Mouse (Mus musculus) midbrain, embryonic 15.5 days (tissue): ENCODE results near the gene Atp2b1. TPM values are rescaled to one million over a fixed set of nuclear protein-coding genes. Genes with fewer than 3 reads are reported as not detected.
A peak's percentile ranks its signal among the peaks of the same experiment; 100 is the strongest.

Experiments
- ATAC-seq: fragments of 200-750 bp; cut with Nextera tagmentation; replicated peaks from 2 replicates; pipeline ENCODE4 v1.8.0; 2017; ENCODE audit warnings: moderate TSS enrichment
- H3K27ac ChIP-seq: fragments of 300-500 bp; sonication (generic); 2 replicates; pipeline ENCODE4 v1.5.1; 2015; ENCODE audit warnings: mild to moderate bottlenecking, inconsistent platforms
- H3K27me3 ChIP-seq: fragments of 300-500 bp; sonication (generic); replicated peaks from 2 replicates; pipeline ENCODE4 v1.6.1; 2015; ENCODE audit warnings: inconsistent platforms
- H3K36me3 ChIP-seq: fragments of 300-500 bp; sonication (generic); replicated peaks from 2 replicates; pipeline ENCODE4 v1.6.1; 2015; ENCODE audit warnings: inconsistent platforms
- H3K4me1 ChIP-seq: fragments of 300-500 bp; sonication (generic); 2 replicates; pipeline ENCODE4 v1.6.1; 2015; ENCODE audit warnings: inconsistent platforms
- H3K4me2 ChIP-seq: fragments of 300-500 bp; sonication (generic); 2 replicates; pipeline ENCODE4 v1.6.1; 2015; ENCODE audit warnings: inconsistent platforms, mild to moderate bottlenecking, moderate library complexity
- H3K4me3 ChIP-seq: fragments of 300-500 bp; sonication (generic); 2 replicates; pipeline ENCODE4 v1.5.1; 2015; ENCODE audit warnings: mild to moderate bottlenecking, inconsistent platforms
- H3K9ac ChIP-seq: fragments of 300-500 bp; sonication (generic); 2 replicates; pipeline ENCODE4 v1.6.1; 2015; ENCODE audit warnings: mild to moderate bottlenecking, inconsistent platforms
- H3K9me3 ChIP-seq: fragments of 300-500 bp; sonication (generic); 2 replicates; pipeline ENCODE4 v1.6.1; 2016; ENCODE audit warnings: inconsistent platforms
- WGBS: fragments of 180-500 bp; shearing (Covaris S2); methylation state at CpG from one replicate; pipeline ENCODE4 v1.1.7; 2015; ENCODE audit warnings: mixed read lengths; 5-methylcytosine and 5-hydroxymethylcytosine counted together
- polyA plus RNA-seq: library from polyadenylated mRNA; unstranded; fragments of >200 nt; fragmentation: Nextera tagmentation; extraction: Ambion mirVana; gene quantifications from 2 replicates; pipeline ENCODE4 v1.2.1, GENCODE M21; 2015

Atp2b1 gene
- polyA plus RNA-seq: 216 and 232 TPM in 2 replicates

- Histone ChIP-seq H3K4me3 (peak within 1 kb of the TSS; percentile 84), H3K9ac (peak within 1 kb of the TSS; percentile 89)
- under 1% methylated on average over 82 of the region's 120 CpGs for WGBS
Observed at GRCm38 (mm10) chr10:98913961-98914809, at the start of gene Atp2b1. Gene Atp2b1, plus strand, starts transcription at chr10:98914406.

GRCm38 (mm10) chr10:98864851-98865250 lies 49.4 kb upstream of the Atp2b1 start:
- no peak overlapping the region for H3K9ac ChIP-seq
- H3K36me3 ChIP-seq: no peaks in the 10 kb centered on the region
- H3K4me3 ChIP-seq: no peak overlapping the region
- ATAC-seq: no peak
- H3K27ac ChIP-seq: no peak overlapping the region
- WGBS: 97% methylated on average over 3 of the region's 3 CpGs
- H3K4me1 ChIP-seq: no peaks in the 10 kb centered on the region
- H3K4me2 ChIP-seq: no peak overlapping the region
- H3K27me3 ChIP-seq: no peaks in the 10 kb centered on the region
- no peaks in the 10 kb centered on the region for H3K9me3 ChIP-seq

More at GRCm38 (mm10) chr10:98913961-98914809, at the start of gene Atp2b1:
- Histone ChIP-seq H3K9me3 (no peaks in the 10 kb centered on the region), H3K4me2 (peak within 1 kb of the TSS; percentile 73), H3K27ac (peak within 1 kb of the TSS; percentile 100), H3K27me3 (no peaks in the 10 kb centered on the region; the same call in 1 of the 2 replicates), H3K36me3 (no peaks in the 10 kb centered on the region), H3K4me1 (peaks cover 15% of the 10 kb centered on the region)
- peak; percentile 95 for ATAC-seq

DNA sequence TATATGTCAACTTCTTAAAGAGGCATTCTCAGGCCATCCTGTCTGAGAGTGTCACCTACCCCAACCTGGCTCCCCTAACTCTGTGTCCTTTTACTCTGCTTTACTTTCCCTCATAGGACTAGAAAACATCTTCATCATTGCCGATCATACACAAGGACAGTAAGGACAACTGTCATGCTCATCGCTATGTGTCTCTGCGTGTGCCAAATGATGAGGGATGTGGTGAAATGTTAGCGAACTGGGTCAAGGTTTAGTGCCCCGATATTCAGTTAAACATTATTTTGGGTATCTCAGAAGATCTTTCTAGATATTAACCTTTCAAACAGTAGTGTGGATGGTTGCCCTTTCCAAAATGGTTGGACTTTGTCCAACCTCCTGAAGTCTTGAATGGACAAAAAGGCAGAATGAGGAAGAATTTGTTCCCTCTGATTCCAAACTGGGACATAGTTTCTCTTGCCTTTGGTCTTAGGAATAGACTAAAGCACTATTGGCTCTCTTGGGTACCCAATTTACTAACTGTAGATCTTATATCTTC lies 47.3 kb upstream of the Atp2b1 start:
- H3K9me3 ChIP-seq: no peaks in the 10 kb centered on the region
- H3K4me1 ChIP-seq: no peaks in the 10 kb centered on the region
- H3K9ac ChIP-seq: no peak overlapping the region
- 98% methylated on average over 5 of the region's 5 CpGs for WGBS
- no peak overlapping the region for H3K4me3 ChIP-seq
- no peak overlapping the region for H3K27ac ChIP-seq
- H3K27me3 ChIP-seq: no peaks in the 10 kb centered on the region
- no peaks in the 10 kb centered on the region for H3K36me3 ChIP-seq
- no peak for ATAC-seq
- no peak overlapping the region for H3K4me2 ChIP-seq

GRCm38 (mm10) chr10:98868351-98868908 lies 45.8 kb upstream of the Atp2b1 start:
- 85% methylated on average over 4 of the region's 4 CpGs for WGBS
- H3K4me2 ChIP-seq: no peak overlapping the region
- ATAC-seq: no peak
- H3K27ac ChIP-seq: no peak overlapping the region
- H3K36me3 ChIP-seq: no peaks in the 10 kb centered on the region
- H3K4me3 ChIP-seq: no peak overlapping the region
- H3K4me1 ChIP-seq: no peaks in the 10 kb centered on the region
- H3K9me3 ChIP-seq: no peaks in the 10 kb centered on the region
- no peak overlapping the region for H3K9ac ChIP-seq
- no peaks in the 10 kb centered on the region for H3K27me3 ChIP-seq

GRCm38 (mm10) chr10:98877855-98878254 lies 36.4 kb upstream of the Atp2b1 start:
- Histone ChIP-seq H3K27me3 (no peaks in the 10 kb centered on the region), H3K27ac (no peak overlapping the region), H3K36me3 (no peaks in the 10 kb centered on the region), H3K4me1 (no peaks in the 10 kb centered on the region), H3K9me3 (no peaks in the 10 kb centered on the region), H3K4me2 (no peak overlapping the region), H3K9ac (no peak overlapping the region), H3K4me3 (no peak overlapping the region)
- ATAC-seq: no peak
- whole genome bisulfite sequencing: 55% methylated on average over 3 of the region's 3 CpGs

- H3K4me2 ChIP-seq: no peak overlapping the region
- H3K4me3 ChIP-seq: no peak overlapping the region
- no peaks in the 10 kb centered on the region for H3K36me3 ChIP-seq
- H3K9ac ChIP-seq: no peak overlapping the region
- no peak overlapping the region for H3K27ac ChIP-seq
- no peaks in the 10 kb centered on the region for H3K27me3 ChIP-seq
- WGBS: 56% methylated on average over 2 of the region's 2 CpGs
- no peaks in the 10 kb centered on the region for H3K9me3 ChIP-seq
- ATAC-seq: no peak
- H3K4me1 ChIP-seq: no peaks in the 10 kb centered on the region
Observed at GRCm38 (mm10) chr10:98878636-98879035, 35.6 kb upstream of the Atp2b1 start.

GRCm38 (mm10) chr10:98880057-98880456 lies 34.1 kb upstream of the Atp2b1 start:
- no peak overlapping the region for H3K4me2 ChIP-seq
- 96% methylated on average over 8 of the region's 8 CpGs for WGBS
- no peak overlapping the region for H3K4me3 ChIP-seq
- no peaks in the 10 kb centered on the region for H3K27me3 ChIP-seq
- ATAC-seq: no peak
- no peaks in the 10 kb centered on the region for H3K4me1 ChIP-seq
- no peak overlapping the region for H3K27ac ChIP-seq
- no peaks in the 10 kb centered on the region for H3K36me3 ChIP-seq
- H3K9ac ChIP-seq: no peak overlapping the region
- no peaks in the 10 kb centered on the region for H3K9me3 ChIP-seq

- WGBS: 84% methylated on average over 2 of the region's 2 CpGs
- Histone ChIP-seq H3K4me2 (no peak overlapping the region), H3K36me3 (no peaks in the 10 kb centered on the region), H3K27me3 (no peaks in the 10 kb centered on the region), H3K4me1 (no peaks in the 10 kb centered on the region), H3K27ac (no peak overlapping the region), H3K9me3 (no peaks in the 10 kb centered on the region), H3K9ac (no peak overlapping the region), H3K4me3 (no peak overlapping the region)
- no peak for ATAC-seq
Observed at GRCm38 (mm10) chr10:98880711-98881110, 33.5 kb upstream of the Atp2b1 start.

- Histone ChIP-seq H3K27ac (no peak overlapping the region), H3K36me3 (no peaks in the 10 kb centered on the region), H3K4me3 (no peak overlapping the region), H3K4me2 (no peak overlapping the region), H3K9ac (no peak overlapping the region), H3K4me1 (no peaks in the 10 kb centered on the region), H3K9me3 (no peaks in the 10 kb centered on the region), H3K27me3 (no peaks in the 10 kb centered on the region)
- no peak for ATAC-seq
- 93% methylated on average over 6 of the region's 6 CpGs for WGBS
Observed at GRCm38 (mm10) chr10:98881492-98881891, 32.7 kb upstream of the Atp2b1 start.

- no peak overlapping the region for H3K4me3 ChIP-seq
- H3K9ac ChIP-seq: no peak overlapping the region
- ATAC-seq: no peak
- H3K9me3 ChIP-seq: no peaks in the 10 kb centered on the region
- no peaks in the 10 kb centered on the region for H3K36me3 ChIP-seq
- H3K4me1 ChIP-seq: no peaks in the 10 kb centered on the region
- no peak overlapping the region for H3K4me2 ChIP-seq
- WGBS: 86% methylated on average over 5 of the region's 5 CpGs
- no peaks in the 10 kb centered on the region for H3K27me3 ChIP-seq
- H3K27ac ChIP-seq: no peak overlapping the region
Observed at GRCm38 (mm10) chr10:98882587-98882986, 31.6 kb upstream of the Atp2b1 start.

- Histone ChIP-seq H3K9me3 (no peaks in the 10 kb centered on the region), H3K27ac (no peak overlapping the region), H3K4me1 (no peaks in the 10 kb centered on the region), H3K27me3 (no peaks in the 10 kb centered on the region), H3K36me3 (no peaks in the 10 kb centered on the region), H3K4me3 (no peak overlapping the region), H3K4me2 (no peak overlapping the region), H3K9ac (no peak overlapping the region)
- 87% methylated on average over 2 of the region's 2 CpGs for WGBS
- no peak for ATAC-seq
Observed at GRCm38 (mm10) chr10:98884445-98884844, 29.8 kb upstream of the Atp2b1 start.

- no peaks in the 10 kb centered on the region for H3K9me3 ChIP-seq
- 90% methylated on average over 3 of the region's 3 CpGs for WGBS
- H3K27ac ChIP-seq: no peak overlapping the region
- no peaks in the 10 kb centered on the region for H3K36me3 ChIP-seq
- H3K9ac ChIP-seq: no peak overlapping the region
- H3K4me2 ChIP-seq: no peak overlapping the region
- no peaks in the 10 kb centered on the region for H3K27me3 ChIP-seq
- no peaks in the 10 kb centered on the region for H3K4me1 ChIP-seq
- H3K4me3 ChIP-seq: no peak overlapping the region
- ATAC-seq: no peak
Observed at GRCm38 (mm10) chr10:98886770-98887271, 27.4 kb upstream of the Atp2b1 start.
